Mouse (Mus musculus) testis, adult 2 months (tissue): ENCODE data around the gene Fut2.

Experiments
- CTCF ChIP-seq: fragments of 200-500 bp; IDR thresholded peaks from 2 replicates; pipeline ENCODE4 v1.5.1; 2012; ENCODE audit warnings: low read depth, mild to moderate bottlenecking, inconsistent platforms, low read length, moderate library complexity; ENCODE audit not compliant: control insufficient read depth, insufficient read depth, insufficient replicate concordance
- POLR2A ChIP-seq: fragments of 200-500 bp; IDR thresholded peaks from 2 replicates; pipeline ENCODE4 v1.6.1; 2012; ENCODE audit warnings: low read depth, mild to moderate bottlenecking, inconsistent platforms, low read length, moderate library complexity; ENCODE audit not compliant: control insufficient read depth

GRCm38 (mm10) chr7:45711316-45712021, 45.3 kb upstream of the Fut2 start:
- TF ChIP-seq CTCF: no peak
- TF ChIP-seq POLR2A: no peak
